ENCODE assay signal across 7 mouse cellular contexts in genomic region chr19:45591704-45592103, GRCm38 (mm10). TPM values are rescaled to one million over a fixed set of nuclear protein-coding genes. Genes with fewer than 3 reads are reported as not detected.
DNase-seq lines count a peak whose midpoint lies in the region; ATAC-seq and TF ChIP-seq lines count a peak whose summit lies in the region.

No protein-coding gene starts in this region.

- peak overlapping the region; percentile 66; the same call in 1 of the 2 replicates for H3K27ac ChIP-seq in lung, embryonic 14.5 days (ENCODE audit: low read depth)
- H3K27ac ChIP-seq in hindbrain, embryonic 13.5 days, result no peak overlapping the region

- no peaks in the 10 kb centered on the region for H3K9me3 ChIP-seq in lung, embryonic 14.5 days (ENCODE audit: low read depth, low read length)
- no peaks in the 10 kb centered on the region for H3K9me3 ChIP-seq in hindbrain, embryonic 13.5 days

- no peaks in the 10 kb centered on the region for H3K36me3 ChIP-seq in lung, embryonic 14.5 days (ENCODE audit: insufficient read depth)
- peaks cover 7% of the 10 kb centered on the region; the same call in 1 of the 2 replicates for H3K36me3 ChIP-seq in hindbrain, embryonic 13.5 days

- peak; percentile 16 for DNase-seq in right cerebral cortex, postnatal 4 days
- no peak for DNase-seq in right cerebral cortex, postnatal 36 days (ENCODE audit: low spot score in 2 of 2)
- peak; percentile 57 for DNase-seq in gastrocnemius, postnatal 10 days
- peak; percentile 93 for DNase-seq in lung, embryonic 14.5 days
- peak; percentile 46 for DNase-seq in urinary bladder, postnatal 25 days (ENCODE audit: low spot score)
- DNase-seq in right cerebral cortex, adult 18-20 months, result no peak

- peak overlapping the region; percentile 20; the same call in 1 of the 2 replicates for H3K4me2 ChIP-seq in lung, embryonic 14.5 days
- H3K4me2 ChIP-seq in hindbrain, embryonic 13.5 days, result no peak overlapping the region

- no peak for TF ChIP-seq CTCF in lung, embryonic 14.5 days (IDR thresholded peaks at IDR 0.05; ENCODE audit: low read depth)

- WGBS in lung, embryonic 14.5 days, result 42% methylated on average over 7 of the region's 7 CpGs
- 88% methylated on average over 7 of the region's 7 CpGs for WGBS in hindbrain, embryonic 13.5 days

- H3K4me1 ChIP-seq in lung, embryonic 14.5 days (ENCODE audit: insufficient read depth), result peaks cover 6% of the 10 kb centered on the region; the same call in 1 of the 2 replicates
- H3K4me1 ChIP-seq in hindbrain, embryonic 13.5 days (replicated peaks), result peaks cover 14% of the 10 kb centered on the region

- H3K27me3 ChIP-seq in lung, embryonic 14.5 days (ENCODE audit: insufficient read depth, low read length), result no peaks in the 10 kb centered on the region
- peaks cover 72% of the 10 kb centered on the region for H3K27me3 ChIP-seq in hindbrain, embryonic 13.5 days

- H3K9ac ChIP-seq in lung, embryonic 14.5 days, result peak overlapping the region; percentile 9; the same call in 1 of the 2 replicates
- H3K9ac ChIP-seq in hindbrain, embryonic 13.5 days, result no peak overlapping the region

- H3K4me3 ChIP-seq in lung, embryonic 14.5 days (ENCODE audit: low read depth, low read length), result no peak overlapping the region
- no peak overlapping the region for H3K4me3 ChIP-seq in hindbrain, embryonic 13.5 days

- ATAC-seq in lung, embryonic 14.5 days (ENCODE audit: insufficient read depth), result peak; percentile 76
- no peak for ATAC-seq in hindbrain, embryonic 13.5 days (ENCODE audit: low FRiP score)

RNA-seq across cellular contexts. Expression of gene Gm17018, which starts 31.3 kb away (rescaled TPM):
- total RNA-seq in gastrocnemius, postnatal 10 days (2021), result 10 to 100 TPM; 12.4 to 13.8 TPM
- polyA plus RNA-seq in lung, embryonic 14.5 days (2014; fragmentation: Nextera tagmentation; extraction: Ambion mirVana), result 48.0 and 56.7 TPM in 2 replicates
- 61.8 and 73.4 TPM in 2 replicates for polyA plus RNA-seq in hindbrain, embryonic 13.5 days (2015; fragmentation: Nextera tagmentation; extraction: Ambion mirVana)

RNA-seq across cellular contexts. Expression of gene Poll, which starts 31.4 kb away (rescaled TPM):
- 10 to 100 TPM in 1 of 2 experiments, 1 to 10 TPM in 1; 8.5 to 10.4 TPM for total RNA-seq in gastrocnemius, postnatal 10 days (2021)
- 15.9 and 18.3 TPM in 2 replicates for polyA plus RNA-seq in lung, embryonic 14.5 days (2014; fragmentation: Nextera tagmentation; extraction: Ambion mirVana)
- polyA plus RNA-seq in hindbrain, embryonic 13.5 days (2015; fragmentation: Nextera tagmentation; extraction: Ambion mirVana), result 13.5 and 14.6 TPM in 2 replicates

Comparison
In these comparisons a context has a peak if more than half of its experiments do, and no peak if none do; other contexts are left out.
1. DNase-seq: peak in right cerebral cortex, postnatal 4 days (single experiment), gastrocnemius, postnatal 10 days (single experiment), lung, embryonic 14.5 days (single experiment) and urinary bladder, postnatal 25 days (single experiment); none in right cerebral cortex, postnatal 36 days (0 of 2) and right cerebral cortex, adult 18-20 months (single experiment).